Mouse (Mus musculus) kidney, postnatal 0 days (tissue): ENCODE measurements at regions not wholly inside any gene's neighbourhood (a gene's known extent, or its start where the extent isn't known, plus 50 kb on each side); places are given as distances from the start of the nearest gene placed in this dataset.

Source experiments
- ATAC-seq: fragments of 200-750 bp; cut with Nextera tagmentation; replicated peaks from 2 replicates; pipeline ENCODE4 v1.8.0; 2017; ENCODE audit warnings: low read depth, moderate number of reproducible peaks, moderate TSS enrichment, moderate library complexity; ENCODE audit not compliant: low FRiP score
- DNase-seq: peaks from one replicate; pipeline ENCODE4 v3.0.0-alpha.2; 2016; ENCODE audit warnings: low spot score
- H3K27ac ChIP-seq: fragments of 300-500 bp; sonication (generic); 2 replicates; pipeline ENCODE4 v1.5.1; 2014; ENCODE audit warnings: mild to moderate bottlenecking
- H3K27me3 ChIP-seq: fragments of 300-500 bp; sonication (generic); 2 replicates; pipeline ENCODE4 v1.6.1; 2014; ENCODE audit warnings: low read length, mixed read lengths; ENCODE audit not compliant: insufficient read depth
- H3K36me3 ChIP-seq: fragments of 300-500 bp; sonication (generic); 2 replicates; pipeline ENCODE4 v1.6.1; 2014; ENCODE audit warnings: low read length, mixed read lengths; ENCODE audit not compliant: insufficient read depth
- H3K4me1 ChIP-seq: fragments of 300-500 bp; sonication (generic); replicated peaks from 2 replicates; pipeline ENCODE4 v1.6.1; 2014; ENCODE audit warnings: antibody characterized with exemption, low read length, mixed read lengths; ENCODE audit not compliant: insufficient read depth
- H3K4me2 ChIP-seq: fragments of 300-500 bp; sonication (generic); 2 replicates; pipeline ENCODE4 v1.6.1; 2014; ENCODE audit warnings: mild to moderate bottlenecking, low read length, moderate library complexity, mixed read lengths
- H3K4me3 ChIP-seq: fragments of 300-500 bp; sonication (generic); replicated peaks from 2 replicates; pipeline ENCODE4 v1.5.1; 2014; ENCODE audit warnings: low read depth, low read length
- H3K9ac ChIP-seq: fragments of 300-500 bp; sonication (generic); 2 replicates; pipeline ENCODE4 v1.6.1; 2014; ENCODE audit warnings: low read depth, low read length
- H3K9me3 ChIP-seq: fragments of 300-500 bp; sonication (generic); replicated peaks from 2 replicates; pipeline ENCODE4 v1.6.1; 2016; ENCODE audit warnings: low read length, inconsistent platforms, mixed read lengths
- CTCF ChIP-seq: IDR thresholded peaks from 2 replicates; pipeline ENCODE4 v1.5.1; 2016; ENCODE audit warnings: antibody characterized with exemption, low read depth, mild to moderate bottlenecking, moderate library complexity
- WGBS: fragments of 180-500 bp; shearing (Covaris S2); extraction: QIAGEN DNeasy Blood & Tissue Kit; methylation state at CpG from one replicate; pipeline ENCODE4 v1.1.7; 2014; 5-methylcytosine and 5-hydroxymethylcytosine counted together

GRCm38 (mm10) chr12:16013861-16014630 is 197.3 kb upstream of the Trib2 start:
- Histone ChIP-seq H3K27me3 (no peaks in the 10 kb centered on the region), H3K27ac (no peak overlapping the region), H3K4me3 (no peak overlapping the region), H3K36me3 (no peaks in the 10 kb centered on the region), H3K9ac (no peak overlapping the region), H3K4me1 (0 out of 2 replicates have a peak, but pooled peaks cover 8% of the 10 kb centered on the region), H3K4me2 (no peak overlapping the region), H3K9me3 (no peaks in the 10 kb centered on the region)
- no peak for ATAC-seq
- TF ChIP-seq CTCF: no peak
- no peak for DNase-seq
- 93% methylated on average over 6 of the region's 6 CpGs for WGBS

GRCm38 (mm10) chr12:16013354-16013753 is 196.6 kb upstream of the Trib2 start:
- no peaks in the 10 kb centered on the region for H3K9me3 ChIP-seq
- no peak overlapping the region for H3K4me3 ChIP-seq
- H3K9ac ChIP-seq: no peak overlapping the region
- WGBS: 83% methylated on average over 2 of the region's 2 CpGs
- DNase-seq: no peak
- no peaks in the 10 kb centered on the region for H3K36me3 ChIP-seq
- no peaks in the 10 kb centered on the region for H3K27me3 ChIP-seq
- no peak overlapping the region for H3K4me2 ChIP-seq
- ATAC-seq: no peak
- no peak overlapping the region for H3K27ac ChIP-seq
- TF ChIP-seq CTCF: no peak
- 0 out of 2 replicates have a peak, but pooled peaks cover 12% of the 10 kb centered on the region for H3K4me1 ChIP-seq

- Histone ChIP-seq H3K27ac (no peak overlapping the region), H3K9me3 (no peaks in the 10 kb centered on the region), H3K4me1 (0 out of 2 replicates have a peak, but pooled peaks cover 12% of the 10 kb centered on the region), H3K4me3 (no peak overlapping the region), H3K36me3 (no peaks in the 10 kb centered on the region), H3K27me3 (no peaks in the 10 kb centered on the region), H3K9ac (no peak overlapping the region), H3K4me2 (no peak overlapping the region)
- TF ChIP-seq CTCF: no peak
- no peak for DNase-seq
- 75% methylated on average over 4 of the region's 4 CpGs for WGBS
- no peak for ATAC-seq
Observed at GRCm38 (mm10) chr12:16012081-16012480, 195.4 kb upstream of the Trib2 start.

GRCm38 (mm10) chr12:16009822-16010620 is 193.3 kb upstream of the Trib2 start:
- no peak overlapping the region for H3K9ac ChIP-seq
- no peaks in the 10 kb centered on the region for H3K9me3 ChIP-seq
- peak; percentile 32 for DNase-seq
- no peak for ATAC-seq
- H3K4me2 ChIP-seq: peak overlapping the region; percentile 6; the same call in 1 of the 2 replicates
- no peaks in the 10 kb centered on the region for H3K27me3 ChIP-seq
- H3K4me1 ChIP-seq: 0 out of 2 replicates have a peak, but pooled peaks cover 12% of the 10 kb centered on the region
- H3K36me3 ChIP-seq: no peaks in the 10 kb centered on the region
- no peak for TF ChIP-seq CTCF
- H3K27ac ChIP-seq: peak overlapping the region; percentile 63; the same call in 1 of the 2 replicates
- 25% methylated on average over 10 of the region's 10 CpGs for WGBS
- no peak overlapping the region for H3K4me3 ChIP-seq

- Histone ChIP-seq H3K9ac (no peak overlapping the region), H3K4me1 (0 out of 2 replicates have a peak, but pooled peaks cover 12% of the 10 kb centered on the region), H3K4me3 (no peak overlapping the region), H3K27ac (peak overlapping the region; percentile 63), H3K4me2 (no peak overlapping the region), H3K27me3 (no peaks in the 10 kb centered on the region), H3K36me3 (no peaks in the 10 kb centered on the region), H3K9me3 (no peaks in the 10 kb centered on the region)
- DNase-seq (peak; percentile 50), ATAC-seq (peak; percentile 76)
- 32% methylated on average over 3 of the region's 3 CpGs for WGBS
- TF ChIP-seq CTCF: no peak
Observed at GRCm38 (mm10) chr12:16008763-16009515, 192.2 kb upstream of the Trib2 start.

GRCm38 (mm10) chr12:16008261-16008660 is 191.5 kb upstream of the Trib2 start:
- H3K27me3 ChIP-seq: no peaks in the 10 kb centered on the region
- DNase-seq (no peak), ATAC-seq (no peak)
- no peak for TF ChIP-seq CTCF
- WGBS: 70% methylated on average over 4 of the region's 4 CpGs
- H3K4me2 ChIP-seq: no peak overlapping the region
- no peaks in the 10 kb centered on the region for H3K36me3 ChIP-seq
- no peaks in the 10 kb centered on the region for H3K9me3 ChIP-seq
- H3K27ac ChIP-seq: peak overlapping the region; percentile 63; the same call in 1 of the 2 replicates
- H3K4me1 ChIP-seq: 0 out of 2 replicates have a peak, but pooled peaks cover 12% of the 10 kb centered on the region
- no peak overlapping the region for H3K4me3 ChIP-seq
- no peak overlapping the region for H3K9ac ChIP-seq
